Mouse (Mus musculus): ENCODE data around the gene Gpr139.

Gpr139 gene

DNA sequence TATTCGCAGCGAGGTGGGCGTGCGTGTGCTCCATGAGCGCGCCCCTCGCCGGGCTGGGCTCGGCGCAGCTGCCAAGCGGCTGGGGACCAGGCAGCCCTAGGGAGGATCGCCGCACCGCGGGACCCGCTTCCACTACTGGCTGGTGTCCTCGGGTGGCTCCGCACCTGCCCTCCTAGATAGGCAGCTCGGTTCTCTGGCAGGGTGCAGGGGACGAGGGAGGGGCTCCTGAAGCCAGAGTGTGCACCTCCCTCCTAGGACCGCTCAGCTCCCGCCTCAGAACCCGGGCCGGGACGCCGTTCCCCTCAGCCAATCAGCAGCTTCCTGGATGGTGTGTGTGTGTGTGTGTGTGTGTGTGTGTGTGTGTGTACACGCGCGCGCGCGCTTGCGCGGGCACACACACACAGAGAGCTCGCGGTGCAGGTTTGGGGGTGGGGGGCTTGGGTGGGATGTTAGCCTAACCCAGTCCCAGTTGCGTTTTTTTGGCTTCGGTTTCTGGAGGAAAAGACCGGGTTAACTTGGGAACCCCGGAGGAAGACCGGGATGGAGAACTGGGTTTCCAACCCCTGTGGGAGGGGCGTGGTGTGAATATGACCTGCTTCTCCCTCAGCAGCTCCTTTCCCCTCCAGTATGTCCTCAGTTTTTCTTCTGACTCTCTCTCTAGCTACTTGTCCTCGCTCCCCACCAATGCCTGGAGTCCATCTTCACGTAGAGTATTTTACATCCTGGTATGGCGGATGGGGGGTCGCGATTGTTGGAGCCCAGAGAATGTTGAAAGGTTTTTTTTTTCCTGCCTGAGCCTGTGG lies at the start of gene Gpr139:
Gpr139 (minus strand) TSS at position 263 of the 803 bp plus-strand sequence.
- in situ Hi-C loops (cut with MboI, MseI): no loop called here

DNA sequence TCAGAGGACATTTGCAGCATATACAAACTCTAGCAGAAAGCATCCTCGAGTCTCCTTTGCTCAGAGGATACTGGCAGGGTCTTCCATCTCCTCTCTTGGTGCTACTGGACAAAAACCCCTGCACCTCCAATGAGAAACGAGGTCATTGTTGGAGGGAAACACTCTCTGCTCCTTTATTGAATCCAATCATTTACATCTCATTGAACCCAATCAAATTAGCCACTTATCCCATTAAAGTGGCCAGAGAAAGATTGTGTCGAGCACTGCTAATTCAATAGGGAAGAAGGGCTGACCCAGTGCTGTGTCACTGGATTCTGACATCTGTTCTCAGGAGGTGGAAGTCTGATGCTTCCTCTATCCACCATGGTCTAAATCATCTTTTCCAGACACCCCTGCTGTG lies 46.6 kb upstream of the Gpr139 start:
- in situ Hi-C loops (cut with MboI, MseI): no loop called here

DNA sequence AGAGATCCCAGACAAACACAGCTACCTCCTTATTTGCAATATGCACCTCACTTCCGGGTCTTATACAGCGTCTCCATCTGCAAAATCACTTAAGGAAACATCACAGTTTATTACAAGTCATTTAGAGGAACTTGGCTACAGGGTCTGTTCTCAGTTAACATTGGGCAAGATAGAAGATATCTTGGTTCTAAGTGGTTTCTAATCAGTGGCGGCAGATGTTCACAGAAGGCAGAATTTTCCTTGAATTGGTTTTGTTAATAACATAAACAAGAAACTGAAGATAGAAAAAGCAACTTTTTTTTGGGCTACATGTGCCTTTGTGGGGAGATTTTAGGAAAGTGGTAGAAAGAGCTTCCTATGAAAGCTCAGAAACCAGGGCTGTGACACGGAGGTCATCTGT lies 38.3 kb upstream of the Gpr139 start:
- in situ Hi-C loops (cut with MboI, MseI): no loop called here

DNA sequence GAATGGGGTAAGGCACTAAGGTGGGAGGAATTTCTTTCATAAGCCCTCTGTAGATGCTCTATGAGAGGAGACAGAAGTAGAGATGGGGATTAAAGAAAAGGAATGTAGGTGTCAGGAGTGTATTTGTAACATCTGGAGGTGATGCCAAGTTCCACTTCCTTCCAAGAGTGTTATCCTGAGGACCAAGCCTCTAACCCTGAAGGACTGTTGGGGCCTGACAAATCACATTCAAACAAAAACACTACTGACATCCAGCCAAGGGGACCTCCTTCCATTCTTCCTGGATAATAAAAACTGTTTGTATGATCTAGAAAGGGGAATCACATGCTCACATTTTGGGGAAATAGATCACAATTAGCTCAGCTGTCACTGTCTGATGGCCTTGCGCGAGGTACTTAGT lies 34.7 kb upstream of the Gpr139 start:
- in situ Hi-C loops (cut with MboI, MseI): no loop called here

DNA sequence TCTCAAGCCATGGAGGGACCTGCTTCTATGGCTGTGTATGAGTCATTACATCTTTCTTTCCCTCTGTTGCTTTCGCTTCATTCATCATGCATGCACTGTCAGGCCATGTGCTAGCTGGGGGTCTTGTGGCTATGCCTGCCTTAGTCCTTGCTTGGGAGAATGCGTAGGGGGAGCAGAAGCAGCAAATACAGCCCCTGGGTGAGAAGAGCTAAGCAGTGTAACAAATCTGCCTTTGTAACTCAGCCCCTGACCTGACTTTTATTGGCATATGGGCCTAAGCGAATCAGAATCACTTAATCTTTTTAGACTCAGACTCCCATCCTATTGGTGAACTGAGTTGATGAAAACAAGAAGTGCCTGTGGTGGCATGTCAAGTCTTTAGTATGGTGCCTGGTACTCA lies 22.8 kb upstream of the Gpr139 start:
- in situ Hi-C loops (cut with MboI, MseI): no loop called here

DNA sequence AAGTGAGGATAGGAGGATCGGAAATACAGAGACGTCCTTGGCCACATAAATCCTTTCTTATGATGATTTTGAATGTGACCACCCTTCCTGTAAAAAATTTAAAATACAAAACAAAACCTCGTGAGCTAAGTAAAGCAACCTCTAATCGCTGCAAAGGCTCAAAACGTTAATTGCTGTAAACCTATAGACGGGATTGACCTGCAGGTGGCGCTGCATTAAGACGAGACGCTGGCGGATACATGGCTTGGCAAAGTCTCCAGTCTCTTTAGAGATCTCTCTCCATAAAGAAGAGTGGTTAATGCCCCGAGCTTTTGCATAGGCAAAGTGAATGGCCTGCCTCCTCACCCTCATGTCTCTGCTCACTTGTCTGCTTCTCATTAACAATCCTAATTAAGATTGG lies 2.0 kb upstream of the Gpr139 start:
- in situ Hi-C loops (cut with MboI, MseI): no loop called here

DNA sequence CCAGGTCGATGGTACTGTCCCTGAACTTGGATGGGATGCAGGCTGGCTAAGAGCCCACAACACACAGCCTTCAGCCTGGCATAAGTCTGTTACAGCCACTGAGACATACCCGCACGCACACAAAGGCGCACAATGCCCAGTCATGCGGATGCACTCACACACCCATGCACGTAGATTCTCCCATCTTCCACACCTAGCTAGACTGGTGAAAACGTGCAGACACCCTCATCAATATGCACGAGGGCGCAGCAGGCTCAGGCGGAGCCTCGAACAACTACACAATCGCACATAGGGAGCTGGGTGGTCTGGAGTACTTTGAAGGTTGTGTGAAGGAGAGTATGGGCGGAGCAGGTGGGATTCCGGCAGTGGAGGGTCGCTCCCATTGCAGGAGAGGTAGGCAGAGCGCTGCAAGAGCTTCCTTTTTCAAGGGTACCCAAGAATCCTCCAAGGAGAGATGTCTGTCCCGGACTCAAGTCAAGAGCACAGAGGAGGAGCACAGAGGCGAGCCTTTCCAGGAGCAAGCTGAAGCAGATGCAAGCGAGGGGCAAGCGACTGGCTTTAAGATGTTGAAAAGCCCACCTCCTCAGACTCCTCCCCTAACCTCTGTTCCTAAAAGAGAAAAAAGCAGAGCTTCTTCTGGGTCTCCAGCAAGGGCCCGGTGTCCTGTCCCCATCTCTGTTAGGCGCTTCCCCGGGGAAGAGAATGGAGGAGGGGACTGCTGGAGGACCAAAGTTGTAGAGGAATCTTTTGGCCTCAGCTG lies 958 bp upstream of the Gpr139 start:
- in situ Hi-C loops (cut with MboI, MseI): no loop called here

DNA sequence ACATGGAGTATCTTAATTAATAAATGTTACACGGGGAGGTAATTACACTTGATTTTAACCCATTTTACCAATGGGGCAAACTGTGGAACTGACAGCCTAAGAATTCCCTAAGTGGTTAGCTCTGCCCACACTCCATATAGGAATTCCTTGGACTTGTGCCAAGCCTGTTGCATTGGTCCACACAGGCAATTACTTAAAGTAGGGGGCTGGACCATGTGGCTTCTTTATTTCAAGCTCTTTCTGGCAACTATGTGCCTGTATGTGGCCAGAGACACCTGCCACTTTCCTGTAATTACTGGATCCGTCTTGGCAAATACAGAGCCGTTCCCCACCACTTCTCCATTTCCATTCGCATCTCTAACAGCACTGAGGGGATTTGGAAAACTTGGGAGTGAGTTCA lies 3.4 kb downstream of the Gpr139 start:
- in situ Hi-C loops (cut with MboI, MseI): no loop called here

DNA sequence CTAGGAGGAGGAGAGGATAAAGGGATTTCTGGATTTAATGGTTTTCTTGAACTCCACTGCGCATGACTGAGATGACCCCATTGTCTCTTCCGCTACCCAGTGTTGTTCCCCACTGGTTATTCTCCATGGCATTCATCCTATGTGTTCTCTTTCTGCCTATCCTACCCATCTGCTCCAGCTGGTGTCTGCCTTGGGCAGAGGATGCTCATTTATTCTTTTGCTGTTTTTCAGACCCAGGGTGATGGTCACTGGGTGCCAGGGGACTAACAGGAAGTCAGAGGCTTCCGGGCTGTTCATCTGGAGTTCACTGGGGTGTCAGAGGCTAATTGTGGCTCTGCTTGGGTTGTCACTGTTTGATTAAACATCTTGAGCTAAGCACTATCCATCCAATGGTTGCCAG lies 24.4 kb downstream of the Gpr139 start:
- in situ Hi-C loops (cut with MboI, MseI): no loop called here

DNA sequence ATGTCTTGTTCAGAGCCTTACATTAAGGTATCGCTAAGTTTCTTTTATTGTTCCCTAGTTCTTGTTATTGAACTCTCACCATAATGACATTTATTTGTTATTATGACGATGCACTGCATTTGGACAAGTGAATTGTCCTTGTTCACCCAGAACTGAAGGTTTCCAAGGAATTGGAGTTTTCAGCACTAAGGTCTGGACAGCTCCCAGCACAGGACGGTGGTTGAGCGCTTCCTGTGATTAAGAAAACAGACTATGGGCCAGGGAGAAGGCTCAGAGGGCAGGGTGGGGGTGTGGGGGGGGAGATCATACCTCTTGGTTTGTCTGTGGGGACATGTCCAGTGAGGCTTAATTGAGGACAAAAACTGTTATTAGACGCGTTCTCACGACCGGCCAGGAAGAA lies 72.6 kb downstream of the Gpr139 start:
- in situ Hi-C loops (cut with MboI, MseI): no loop called here

DNA sequence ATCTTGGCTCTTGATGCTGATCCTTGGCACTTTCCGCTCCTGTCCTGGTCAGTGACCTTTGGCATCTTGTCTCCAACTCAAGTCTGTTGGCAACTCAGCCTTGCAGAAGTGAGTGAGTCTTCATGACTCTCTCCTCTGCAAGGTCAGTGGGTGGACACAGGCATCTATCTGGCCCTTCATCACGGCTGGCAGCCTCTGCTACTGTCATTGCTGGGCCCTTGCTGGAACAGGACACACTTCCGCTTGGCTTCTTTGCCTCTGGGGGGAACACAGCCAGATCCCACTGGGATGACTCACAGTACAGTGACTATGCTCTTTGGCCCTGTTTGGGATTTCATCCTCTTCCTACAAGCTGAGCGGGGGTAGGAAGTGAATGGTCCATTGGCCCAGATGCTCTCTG lies 78.5 kb downstream of the Gpr139 start:
- in situ Hi-C loops (cut with MboI, MseI): no loop called here

DNA sequence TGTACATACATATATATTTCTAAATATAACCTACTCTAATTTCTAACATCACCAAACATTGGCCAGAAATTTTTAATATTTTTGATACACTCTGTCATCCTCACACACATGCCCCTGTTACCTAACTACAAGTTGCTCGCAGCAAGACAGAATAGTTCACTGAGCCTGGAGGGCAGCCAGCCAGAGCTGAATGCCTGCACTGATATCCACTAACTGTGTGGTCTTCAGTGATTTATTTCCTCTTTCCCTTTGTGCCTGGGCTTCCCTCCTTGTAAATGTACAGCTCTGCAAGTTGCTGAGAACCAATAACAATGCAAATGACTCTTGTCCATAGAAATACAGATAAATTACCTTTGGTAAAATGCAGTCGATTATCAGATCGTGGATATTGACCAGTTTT lies 87.8 kb downstream of the Gpr139 start:
- in situ Hi-C loops (cut with MboI, MseI): no loop called here

All from regulatory T cell (primary cell).